Mouse (Mus musculus) G1E (cell line): ENCODE results near the gene Sbpl. TPM values are rescaled to one million over a fixed set of nuclear protein-coding genes. Genes with fewer than 3 reads are reported as not detected.

ENCODE experiments used
- ATAC-seq: 2 replicates; pipeline ENCODE4 v1.8.0; 2016; ENCODE audit warnings: mild to moderate bottlenecking; ENCODE audit not compliant: insufficient number of reproducible peaks, poor library complexity, low FRiP score, severe bottlenecking; ENCODE audit errors: extremely low read depth
- DNase-seq: peaks from one replicate; pipeline ENCODE4 v3.0.0; 2012; ENCODE audit warnings: low spot score
- H3K27me3 ChIP-seq: 2 replicates; pipeline ENCODE4 v1.6.1; 2012; ENCODE audit warnings: mild to moderate bottlenecking, low read length, inconsistent platforms; ENCODE audit not compliant: insufficient read depth
- H3K36me3 ChIP-seq: replicated peaks from 2 replicates; pipeline ENCODE3; 2012; ENCODE audit warnings: mild to moderate bottlenecking, inconsistent platforms
- H3K4me1 ChIP-seq: 2 replicates; pipeline ENCODE4 v1.6.1; 2012; ENCODE audit warnings: low read depth, low read length, inconsistent platforms, mixed read lengths; ENCODE audit not compliant: insufficient read depth
- H3K4me3 ChIP-seq: 2 replicates; pipeline ENCODE4 v1.5.1; 2012; ENCODE audit warnings: low read depth, mild to moderate bottlenecking, inconsistent platforms, low read length, moderate library complexity, mixed read lengths
- H3K9me3 ChIP-seq: replicated peaks from 2 replicates; pipeline ENCODE4 v1.6.1; 2012; ENCODE audit warnings: inconsistent platforms
- CTCF ChIP-seq: IDR thresholded peaks from 2 replicates; pipeline ENCODE4 v1.5.1; 2012; ENCODE audit warnings: low read depth, low read length, inconsistent platforms, mixed read lengths
- GATA1 ChIP-seq: IDR thresholded peaks from 2 replicates; pipeline ENCODE4 v1.6.1; 2012; ENCODE audit warnings: borderline replicate concordance, low read length, inconsistent platforms, mixed read lengths
- GATA2 ChIP-seq: IDR thresholded peaks from 2 replicates; pipeline ENCODE4 v1.6.1; 2012; ENCODE audit warnings: low read depth, low read length, inconsistent platforms, borderline replicate concordance
- POLR2AphosphoS5 ChIP-seq: IDR thresholded peaks from 2 replicates; pipeline ENCODE4 v1.6.1; 2012; ENCODE audit warnings: low read depth, low read length, inconsistent platforms; ENCODE audit not compliant: insufficient replicate concordance
- TAL1 ChIP-seq: conservative IDR thresholded peaks from 2 replicates; pipeline ENCODE4 v1.6.1; 2012; ENCODE audit warnings: low read depth, low read length, inconsistent platforms, mixed read lengths
- polyA plus RNA-seq: library from polyadenylated mRNA; stranded (reverse); fragments of >175 nt; gene quantifications from 2 replicates; pipeline ENCODE4 v1.2.3, GENCODE M21; 2012
- total RNA-seq, 2 experiments: library from RNA; stranded (forward) in 1 of 2; stranded (reverse) in 1 of 2; fragments of 200-1000 nt in 1 of 2; fragments of >200 nt in 1 of 2; fragmentation: Nextera tagmentation in 1 of 2; gene quantifications; 2 replicates each; pipeline ENCODE4 v1.2.3; 2014 to 2017

The Sbpl gene
- not detected in 2 replicates for total RNA-seq (2014; fragmentation: Nextera tagmentation)
- not detected in 2 replicates for total RNA-seq (2017)
- not detected in 2 replicates for polyA plus RNA-seq

GRCm38 (mm10) chr17:23955174-23955573 lies at the start of gene Sbpl:
TSS of gene Sbpl (minus strand) at chr17:23955274.
- no peak within 1 kb of the TSS for H3K4me3 ChIP-seq
- H3K4me1 ChIP-seq: no peaks in the 10 kb centered on the region
- H3K36me3 ChIP-seq: no peaks in the 10 kb centered on the region
- peaks cover 7% of the 10 kb centered on the region for H3K27me3 ChIP-seq
- H3K9me3 ChIP-seq: no peaks in the 10 kb centered on the region
- DNase-seq (no peak), ATAC-seq (no peak)
- TF ChIP-seq TAL1 (no peak), CTCF (no peak), POLR2AphosphoS5 (no peak), GATA2 (no peak), GATA1 (no peak)

- Histone ChIP-seq H3K27me3 (peaks cover 18% of the 10 kb centered on the region), H3K36me3 (no peaks in the 10 kb centered on the region), H3K9me3 (no peaks in the 10 kb centered on the region), H3K4me3 (no peak overlapping the region), H3K4me1 (peaks cover 10% of the 10 kb centered on the region)
- ATAC-seq: no peak
- no peak for TF ChIP-seq GATA2
- no peak for TF ChIP-seq POLR2AphosphoS5
- no peak for TF ChIP-seq TAL1
- no peak for TF ChIP-seq GATA1
- TF ChIP-seq CTCF: no peak
- DNase-seq: no peak
Observed at GRCm38 (mm10) chr17:24004071-24004665, 49.1 kb upstream of the Sbpl start.

DNA sequence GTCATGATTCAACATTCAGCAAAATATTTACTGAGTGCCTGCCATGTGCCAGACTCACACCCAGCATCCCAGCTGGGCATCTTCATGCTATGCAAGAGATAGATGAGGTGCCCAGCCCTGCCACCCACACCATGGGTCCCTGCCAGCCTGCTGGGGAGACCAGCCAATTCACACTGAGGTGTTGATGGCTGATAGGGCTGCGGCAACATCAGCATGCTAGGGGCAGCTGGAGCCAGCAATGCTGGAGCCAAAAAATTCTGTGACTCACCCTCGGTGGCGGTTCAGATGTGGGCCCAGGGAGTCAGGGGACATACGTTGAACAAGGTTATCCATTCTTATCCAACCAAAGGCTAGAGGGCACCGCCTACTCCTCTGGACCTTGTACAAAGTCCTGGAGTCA lies 45.3 kb upstream of the Sbpl start:
- H3K27me3 ChIP-seq: peaks cover 38% of the 10 kb centered on the region
- no peaks in the 10 kb centered on the region for H3K9me3 ChIP-seq
- H3K36me3 ChIP-seq: no peaks in the 10 kb centered on the region
- DNase-seq (no peak), ATAC-seq (no peak)
- no peak overlapping the region for H3K4me3 ChIP-seq
- TF ChIP-seq POLR2AphosphoS5: no peak
- TF ChIP-seq CTCF: no peak
- TF ChIP-seq GATA2: no peak
- no peak for TF ChIP-seq GATA1
- no peak for TF ChIP-seq TAL1
- no peaks in the 10 kb centered on the region for H3K4me1 ChIP-seq

- TF ChIP-seq GATA2 (no peak), CTCF (no peak), TAL1 (no peak), POLR2AphosphoS5 (no peak), GATA1 (no peak)
- Histone ChIP-seq H3K27me3 (peaks cover 42% of the 10 kb centered on the region), H3K4me3 (no peak overlapping the region), H3K9me3 (no peaks in the 10 kb centered on the region), H3K4me1 (peaks cover 3% of the 10 kb centered on the region; the same call in 1 of the 2 replicates), H3K36me3 (no peaks in the 10 kb centered on the region)
- ATAC-seq (no peak), DNase-seq (no peak)
Observed at GRCm38 (mm10) chr17:23998383-23998782, 43.3 kb upstream of the Sbpl start.

- Histone ChIP-seq H3K36me3 (no peaks in the 10 kb centered on the region), H3K4me1 (peaks cover 7% of the 10 kb centered on the region), H3K27me3 (peaks cover 44% of the 10 kb centered on the region), H3K4me3 (no peak within 1 kb of the TSS), H3K9me3 (no peaks in the 10 kb centered on the region)
- no peak for DNase-seq
- TF ChIP-seq TAL1 (no peak), POLR2AphosphoS5 (no peak), GATA1 (no peak), GATA2 (no peak), CTCF (no peak)
- no peak for ATAC-seq
Observed at GRCm38 (mm10) chr17:23997901-23998300, 42.8 kb upstream of the Sbpl start, which contains the start of gene Prss22. TSS of gene Prss22 (minus strand) at chr17:23998100.

- H3K9me3 ChIP-seq: no peaks in the 10 kb centered on the region
- H3K4me1 ChIP-seq: peaks cover 7% of the 10 kb centered on the region
- no peak for TF ChIP-seq CTCF
- no peak for TF ChIP-seq GATA1
- TF ChIP-seq TAL1: no peak
- TF ChIP-seq POLR2AphosphoS5: no peak
- no peak for TF ChIP-seq GATA2
- peaks cover 51% of the 10 kb centered on the region for H3K27me3 ChIP-seq
- H3K4me3 ChIP-seq: no peak overlapping the region
- DNase-seq: no peak
- no peaks in the 10 kb centered on the region for H3K36me3 ChIP-seq
- ATAC-seq: no peak
Observed at GRCm38 (mm10) chr17:23995421-23995820, 40.3 kb upstream of the Sbpl start.

GRCm38 (mm10) chr17:23994667-23995066 lies 39.6 kb upstream of the Sbpl start:
- peaks cover 51% of the 10 kb centered on the region for H3K27me3 ChIP-seq
- ATAC-seq: no peak

More at GRCm38 (mm10) chr17:23994667-23995066, 39.6 kb upstream of the Sbpl start:
- Histone ChIP-seq H3K36me3 (no peaks in the 10 kb centered on the region), H3K9me3 (no peaks in the 10 kb centered on the region), H3K4me3 (no peak overlapping the region), H3K4me1 (peaks cover 7% of the 10 kb centered on the region)
- no peak for TF ChIP-seq GATA2
- TF ChIP-seq GATA1: no peak
- no peak for TF ChIP-seq TAL1
- TF ChIP-seq POLR2AphosphoS5: no peak
- TF ChIP-seq CTCF: no peak
- no peak for DNase-seq
